Mouse (Mus musculus) liver, embryonic 14.5 days (tissue): ENCODE data around the gene Ntn3.

Experiments used
- CTCF ChIP-seq: IDR thresholded peaks from 2 replicates; pipeline ENCODE4 v1.5.1; 2016; ENCODE audit warnings: antibody characterized with exemption, low read depth, control low read depth
- EP300 ChIP-seq: IDR thresholded peaks from 2 replicates; pipeline ENCODE4 v1.6.1; 2016; ENCODE audit warnings: antibody characterized with exemption, low read depth

GRCm38 (mm10) chr17:24205284-24205888 lies 3.9 kb downstream of the Ntn3 start, which contains the start of gene Tbc1d24:
- no peak for TF ChIP-seq CTCF
- no peak for TF ChIP-seq EP300
